Mouse (Mus musculus): ENCODE measurements at regions not wholly inside any gene's neighbourhood (a gene's known extent, or its start where the extent isn't known, plus 50 kb on each side); places are given as distances from the start of the nearest gene placed in this dataset.

GRCm38 (mm10) chr9:41914611-41915010 is 209.5 kb downstream of the Sorl1 start:
- H3K4me2 ChIP-seq: no peak overlapping the region
- H3K9ac ChIP-seq: no peak overlapping the region
- H3K4me1 ChIP-seq (replicated peaks): no peaks in the 10 kb centered on the region
- WGBS (ENCODE audit: insufficient replicate concordance): 71% methylated on average over 6 of the region's 6 CpGs
- no peaks in the 10 kb centered on the region for H3K27me3 ChIP-seq
- ATAC-seq (ENCODE audit: insufficient read depth): no peak
- H3K36me3 ChIP-seq (replicated peaks): no peaks in the 10 kb centered on the region
- no peaks in the 10 kb centered on the region for H3K9me3 ChIP-seq (replicated peaks)
- H3K4me3 ChIP-seq (replicated peaks): no peak overlapping the region
- H3K27ac ChIP-seq (replicated peaks): no peak overlapping the region

GRCm38 (mm10) chr9:41913911-41914310 is 210.2 kb downstream of the Sorl1 start:
- no peaks in the 10 kb centered on the region for H3K27me3 ChIP-seq
- no peak overlapping the region for H3K4me2 ChIP-seq
- H3K9me3 ChIP-seq (replicated peaks): no peaks in the 10 kb centered on the region
- no peak overlapping the region for H3K9ac ChIP-seq
- H3K4me3 ChIP-seq (replicated peaks): no peak overlapping the region
- no peak for ATAC-seq (ENCODE audit: insufficient read depth)
- no peak overlapping the region for H3K27ac ChIP-seq (replicated peaks)
- no peaks in the 10 kb centered on the region for H3K36me3 ChIP-seq (replicated peaks)
- 52% methylated on average over 3 of the region's 3 CpGs for WGBS (ENCODE audit: insufficient replicate concordance)
- no peaks in the 10 kb centered on the region for H3K4me1 ChIP-seq (replicated peaks)

- Histone ChIP-seq H3K4me2 (no peak overlapping the region), H3K9me3 (replicated peaks) (no peaks in the 10 kb centered on the region), H3K4me3 (replicated peaks) (no peak overlapping the region), H3K27me3 (no peaks in the 10 kb centered on the region), H3K36me3 (replicated peaks) (no peaks in the 10 kb centered on the region), H3K9ac (no peak overlapping the region), H3K4me1 (replicated peaks) (no peaks in the 10 kb centered on the region), H3K27ac (replicated peaks) (no peak overlapping the region)
- 61% methylated on average over 5 of the region's 5 CpGs for WGBS (ENCODE audit: insufficient replicate concordance)
- ATAC-seq (ENCODE audit: insufficient read depth): no peak
Measured at GRCm38 (mm10) chr9:41912482-41912881, 211.6 kb downstream of the Sorl1 start.

GRCm38 (mm10) chr9:41900606-41900974 is 223.5 kb downstream of the Sorl1 start:
- Histone ChIP-seq H3K36me3 (replicated peaks) (no peaks in the 10 kb centered on the region), H3K4me2 (no peak overlapping the region), H3K4me1 (replicated peaks) (no peaks in the 10 kb centered on the region), H3K27me3 (no peaks in the 10 kb centered on the region), H3K9me3 (replicated peaks) (no peaks in the 10 kb centered on the region), H3K27ac (replicated peaks) (no peak overlapping the region), H3K4me3 (replicated peaks) (no peak overlapping the region), H3K9ac (no peak overlapping the region)
- 76% methylated on average over 8 of the region's 8 CpGs for WGBS (ENCODE audit: insufficient replicate concordance)
- ATAC-seq (ENCODE audit: insufficient read depth): no peak

- no peak for ATAC-seq (ENCODE audit: insufficient read depth)
- WGBS (ENCODE audit: insufficient replicate concordance): 43% methylated on average over 11 of the region's 11 CpGs
- Histone ChIP-seq H3K27me3 (no peaks in the 10 kb centered on the region), H3K36me3 (replicated peaks) (no peaks in the 10 kb centered on the region), H3K4me1 (replicated peaks) (no peaks in the 10 kb centered on the region), H3K4me3 (replicated peaks) (no peak overlapping the region), H3K4me2 (no peak overlapping the region), H3K27ac (replicated peaks) (no peak overlapping the region), H3K9ac (no peak overlapping the region), H3K9me3 (replicated peaks) (no peaks in the 10 kb centered on the region)
Measured at GRCm38 (mm10) chr9:41899766-41900605, 224.1 kb downstream of the Sorl1 start.

- Histone ChIP-seq H3K4me3 (replicated peaks) (no peak overlapping the region), H3K27me3 (no peaks in the 10 kb centered on the region), H3K9me3 (replicated peaks) (no peaks in the 10 kb centered on the region), H3K4me2 (no peak overlapping the region), H3K9ac (no peak overlapping the region), H3K27ac (replicated peaks) (no peak overlapping the region), H3K36me3 (replicated peaks) (no peaks in the 10 kb centered on the region), H3K4me1 (replicated peaks) (0 out of 2 replicates have a peak, but pooled peaks cover 4% of the 10 kb centered on the region)
- 50% methylated on average over 5 of the region's 5 CpGs for WGBS (ENCODE audit: insufficient replicate concordance)
- no peak for ATAC-seq (ENCODE audit: insufficient read depth)
Measured at GRCm38 (mm10) chr9:41895106-41895505, 229.0 kb downstream of the Sorl1 start.

GRCm38 (mm10) chr9:41892841-41893240 is 231.3 kb downstream of the Sorl1 start:
- Histone ChIP-seq H3K4me1 (replicated peaks) (0 out of 2 replicates have a peak, but pooled peaks cover 4% of the 10 kb centered on the region), H3K36me3 (replicated peaks) (no peaks in the 10 kb centered on the region), H3K9me3 (replicated peaks) (no peaks in the 10 kb centered on the region), H3K4me2 (no peak overlapping the region), H3K27me3 (no peaks in the 10 kb centered on the region), H3K4me3 (replicated peaks) (no peak overlapping the region), H3K27ac (replicated peaks) (no peak overlapping the region), H3K9ac (no peak overlapping the region)
- WGBS (ENCODE audit: insufficient replicate concordance): 27% methylated on average over 3 of the region's 3 CpGs
- ATAC-seq (ENCODE audit: insufficient read depth): no peak

- H3K27ac ChIP-seq (replicated peaks): no peak overlapping the region
- 48% methylated on average over 7 of the region's 7 CpGs for WGBS (ENCODE audit: insufficient replicate concordance)
- H3K9ac ChIP-seq: no peak overlapping the region
- H3K4me1 ChIP-seq (replicated peaks): 0 out of 2 replicates have a peak, but pooled peaks cover 4% of the 10 kb centered on the region
- no peaks in the 10 kb centered on the region for H3K27me3 ChIP-seq
- peak overlapping the region; percentile 58; the same call in 1 of the 2 replicates for H3K4me2 ChIP-seq
- H3K36me3 ChIP-seq (replicated peaks): no peaks in the 10 kb centered on the region
- no peak for ATAC-seq (ENCODE audit: insufficient read depth)
- H3K4me3 ChIP-seq (replicated peaks): no peak overlapping the region
- no peaks in the 10 kb centered on the region for H3K9me3 ChIP-seq (replicated peaks)
Measured at GRCm38 (mm10) chr9:41891206-41891605, 232.9 kb downstream of the Sorl1 start.

GRCm38 (mm10) chr9:41890273-41891141 is 233.6 kb downstream of the Sorl1 start:
- peak; percentile 31 for ATAC-seq (ENCODE audit: insufficient read depth)
- no peaks in the 10 kb centered on the region for H3K9me3 ChIP-seq (replicated peaks)
- 5% methylated on average over 42 of the region's 42 CpGs for WGBS (ENCODE audit: insufficient replicate concordance)
- peak overlapping the region; percentile 58 for H3K4me2 ChIP-seq
- no peaks in the 10 kb centered on the region for H3K36me3 ChIP-seq (replicated peaks)
- no peaks in the 10 kb centered on the region for H3K27me3 ChIP-seq
- H3K4me1 ChIP-seq (replicated peaks): 0 out of 2 replicates have a peak, but pooled peaks cover 4% of the 10 kb centered on the region
- peak overlapping the region; percentile 12; the same call in 1 of the 2 replicates for H3K4me3 ChIP-seq (replicated peaks)
- no peak overlapping the region for H3K27ac ChIP-seq (replicated peaks)
- H3K9ac ChIP-seq: no peak overlapping the region

GRCm38 (mm10) chr9:41889568-41890272 is 234.4 kb downstream of the Sorl1 start:
- Histone ChIP-seq H3K9ac (no peak overlapping the region), H3K36me3 (replicated peaks) (no peaks in the 10 kb centered on the region), H3K4me3 (replicated peaks) (no peak overlapping the region), H3K9me3 (replicated peaks) (no peaks in the 10 kb centered on the region), H3K27me3 (no peaks in the 10 kb centered on the region), H3K4me2 (peak overlapping the region; percentile 58), H3K4me1 (replicated peaks) (0 out of 2 replicates have a peak, but pooled peaks cover 4% of the 10 kb centered on the region), H3K27ac (replicated peaks) (no peak overlapping the region)
- WGBS (ENCODE audit: insufficient replicate concordance): 40% methylated on average over 12 of the region's 12 CpGs
- ATAC-seq (ENCODE audit: insufficient read depth): no peak
